Mouse (Mus musculus) ES-E14 (cell line): ENCODE results near the gene Smpd3.

ENCODE experiments used
- CHD2 ChIP-seq: IDR thresholded peaks from 2 replicates; pipeline ENCODE4 v1.6.1; 2014; ENCODE audit warnings: mild to moderate bottlenecking, low read depth, low read length, inconsistent platforms
- HCFC1 ChIP-seq: IDR thresholded peaks from 2 replicates; pipeline ENCODE4 v1.6.1; 2012; ENCODE audit warnings: low read length, inconsistent platforms, borderline replicate concordance; ENCODE audit not compliant: insufficient read depth
- MAFK ChIP-seq: IDR thresholded peaks from 2 replicates; pipeline ENCODE4 v1.6.1; 2014; ENCODE audit warnings: mild to moderate bottlenecking, low read depth, low read length, inconsistent platforms; ENCODE audit not compliant: insufficient read depth
- ZC3H11A ChIP-seq: IDR thresholded peaks from 2 replicates; pipeline ENCODE4 v1.6.1; 2012; ENCODE audit warnings: low read depth, mild to moderate bottlenecking, inconsistent platforms, low read length, borderline replicate concordance
- ZNF384 ChIP-seq: IDR thresholded peaks from 2 replicates; pipeline ENCODE4 v1.6.1; 2012; ENCODE audit warnings: low read depth, low read length, inconsistent platforms

- TF ChIP-seq MAFK (no peak), ZC3H11A (no peak), CHD2 (no peak), HCFC1 (no peak), ZNF384 (no peak)
Measured at GRCm38 (mm10) chr8:106268710-106269346, 69.0 kb downstream of the Smpd3 start.
